Mouse (Mus musculus): ENCODE measurements at regions not wholly inside any gene's neighbourhood (a gene's known extent, or its start where the extent isn't known, plus 50 kb on each side); places are given as distances from the start of the nearest gene placed in this dataset.

GRCm38 (mm10) chr12:25790956-25791355, 624.1 kb downstream of the Rnf144a start:
- TF ChIP-seq POLR2A (IDR thresholded peaks at IDR 0.05; ENCODE audit: borderline replicate concordance, low read depth, low read length) (no peak), CTCF (IDR thresholded peaks at IDR 0.05; ENCODE audit: low read depth, low read length) (no peak)

All from bone marrow macrophage, adult 2 months (primary cell).